Mouse (Mus musculus) E14TG2a.4 (cell line): ENCODE measurements at regions not wholly inside any gene's neighbourhood (a gene's known extent, or its start where the extent isn't known, plus 50 kb on each side); places are given as distances from the start of the nearest gene placed in this dataset.
"Not testable (repeated sequence)": the region's sequence is repeated elsewhere in the genome, so short reads cannot be mapped to it uniquely, and the experiment has no call there.

Source experiments
- H3K27me3 ChIP-seq: 2 replicates; pipeline ENCODE4 v1.6.1; 2014; ENCODE audit warnings: low read length, control low read depth; ENCODE audit not compliant: insufficient read depth
- H3K36me3 ChIP-seq: 2 replicates; pipeline ENCODE4 v1.6.1; 2014; ENCODE audit warnings: low read length, control low read depth; ENCODE audit not compliant: insufficient read depth
- H3K4me1 ChIP-seq: replicated peaks from 2 replicates; pipeline ENCODE4 v1.6.1; 2014; ENCODE audit warnings: low read depth, low read length, control low read depth
- H3K4me3 ChIP-seq: replicated peaks from 2 replicates; pipeline ENCODE4 v1.5.1; 2014; ENCODE audit warnings: mild to moderate bottlenecking, low read length
- H3K9me3 ChIP-seq: 2 replicates; pipeline ENCODE4 v1.6.1; 2014; ENCODE audit warnings: low read length, control low read depth
- CTCF ChIP-seq: conservative IDR thresholded peaks from 2 replicates; pipeline ENCODE4 v1.5.1; 2014; ENCODE audit warnings: low read length
- NANOG ChIP-seq: IDR thresholded peaks from 2 replicates; pipeline ENCODE4 v1.6.1; 2014; ENCODE audit warnings: borderline replicate concordance, low read length, mixed read lengths
- POU5F1 ChIP-seq: IDR thresholded peaks from 2 replicates; pipeline ENCODE4 v1.6.1; 2014; ENCODE audit warnings: low read length, borderline replicate concordance

DNA sequence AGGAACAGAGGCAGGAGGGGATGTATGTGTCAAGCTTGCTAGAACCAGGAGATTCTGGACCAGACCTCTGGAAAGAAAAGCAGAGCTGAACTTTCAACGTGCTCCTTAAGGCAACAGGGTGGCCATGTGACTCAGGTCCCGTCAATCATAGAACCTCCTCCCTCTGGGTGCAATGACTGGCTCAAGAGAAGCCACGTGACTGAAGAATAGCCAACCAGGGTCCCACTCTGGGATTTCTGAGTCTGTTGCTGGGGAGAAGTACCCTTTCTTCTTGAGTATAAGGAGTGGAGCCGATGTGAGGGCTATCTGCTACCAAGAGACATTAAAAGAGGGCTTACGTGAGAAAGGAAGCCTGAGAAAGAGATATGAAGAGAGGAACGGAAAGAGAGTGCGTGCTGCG, 137.5 kb downstream of the Dicer1 start:
- peak overlapping the region; percentile 43 for H3K4me3 ChIP-seq
- peaks cover 5% of the 10 kb centered on the region for H3K9me3 ChIP-seq
- no peaks in the 10 kb centered on the region for H3K36me3 ChIP-seq
- H3K4me1 ChIP-seq = peaks cover 27% of the 10 kb centered on the region
- TF ChIP-seq NANOG (no peak), POU5F1 (no peak), CTCF (no peak)
- peaks cover 27% of the 10 kb centered on the region for H3K27me3 ChIP-seq

- Histone ChIP-seq H3K4me3 (no peak overlapping the region), H3K9me3 (peaks cover 5% of the 10 kb centered on the region), H3K36me3 (no peaks in the 10 kb centered on the region), H3K27me3 (peaks cover 37% of the 10 kb centered on the region), H3K4me1 (peaks cover 17% of the 10 kb centered on the region)
- TF ChIP-seq CTCF (no peak), NANOG (no peak), POU5F1 (no peak)
These were observed 136.6 kb upstream of the Gsc start for GRCm38 (mm10) chr12:104609767-104610166.

DNA sequence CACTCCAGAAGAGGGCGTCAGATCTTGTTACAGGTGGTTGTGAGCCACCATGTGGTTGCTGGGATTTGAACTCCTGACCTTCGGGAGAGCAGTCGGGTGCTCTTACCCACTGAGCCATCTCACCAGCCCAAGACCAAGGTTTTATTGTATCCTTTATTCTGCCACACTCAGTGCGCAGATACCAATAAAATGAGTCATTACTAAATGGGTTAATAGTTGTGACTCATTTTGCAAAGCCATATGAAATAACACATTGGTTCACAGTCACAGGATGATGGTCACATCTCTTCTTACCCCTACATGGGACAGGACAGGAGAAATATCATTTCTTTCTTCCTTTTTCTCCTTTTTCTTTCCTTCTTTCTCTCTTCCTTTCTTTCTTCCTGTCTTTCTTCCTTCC, 135.8 kb upstream of the Gsc start:
- peaks cover 35% of the 10 kb centered on the region for H3K27me3 ChIP-seq
- not testable (repeated sequence) for H3K9me3 ChIP-seq, H3K4me3 ChIP-seq, H3K36me3 ChIP-seq
- peaks cover 15% of the 10 kb centered on the region for H3K4me1 ChIP-seq

- Histone ChIP-seq H3K9me3 (peaks cover 5% of the 10 kb centered on the region), H3K4me3 (no peak overlapping the region), H3K4me1 (peaks cover 12% of the 10 kb centered on the region), H3K27me3 (peaks cover 25% of the 10 kb centered on the region), H3K36me3 (no peaks in the 10 kb centered on the region)
- TF ChIP-seq NANOG (no peak), CTCF (no peak), POU5F1 (no peak)
These were observed 134.3 kb upstream of the Gsc start for GRCm38 (mm10) chr12:104607410-104607809.

DNA sequence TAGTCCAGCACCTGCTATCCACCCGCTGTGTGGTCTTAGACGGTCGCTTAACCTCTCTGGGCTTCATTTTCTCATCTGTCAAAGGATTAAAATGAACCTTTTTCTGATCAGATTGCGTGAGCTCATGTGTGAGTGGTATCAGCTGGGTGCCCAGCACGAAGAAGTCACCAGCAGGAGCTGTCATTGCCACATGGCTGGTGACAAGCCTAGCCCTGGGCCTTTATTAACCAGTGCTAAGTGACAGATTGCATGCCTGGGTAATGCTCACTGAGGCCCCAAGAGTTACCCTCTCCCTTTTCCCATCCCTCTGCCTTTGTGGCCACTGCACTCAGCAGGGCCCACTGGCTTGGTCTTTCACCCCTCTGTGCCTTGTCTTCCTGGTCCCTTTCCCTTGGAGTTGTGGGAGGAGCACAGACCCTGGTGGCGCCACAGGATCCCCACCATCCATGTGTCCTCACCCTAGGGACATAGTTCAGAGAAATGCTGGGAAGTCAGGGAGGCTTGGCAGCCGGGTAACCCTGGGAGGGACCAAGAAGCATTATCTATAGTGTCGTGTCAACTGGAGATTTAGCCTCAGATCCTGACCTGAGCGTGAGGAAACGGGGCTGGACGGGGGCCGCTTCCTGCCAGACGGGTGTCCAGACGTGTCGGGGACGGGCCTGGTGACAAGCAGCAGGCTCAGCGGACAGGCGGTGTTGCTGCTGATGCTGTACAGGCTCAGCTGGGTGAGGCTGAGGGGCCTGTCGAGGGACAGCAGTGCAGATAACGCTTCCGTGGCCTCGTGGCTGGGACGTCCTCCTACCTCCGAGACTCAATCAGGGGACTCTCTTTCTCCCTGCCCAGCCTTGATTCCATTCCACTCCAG, 132.6 kb upstream of the Gsc start:
- TF ChIP-seq CTCF (no peak), NANOG (no peak), POU5F1 (no peak)

DNA sequence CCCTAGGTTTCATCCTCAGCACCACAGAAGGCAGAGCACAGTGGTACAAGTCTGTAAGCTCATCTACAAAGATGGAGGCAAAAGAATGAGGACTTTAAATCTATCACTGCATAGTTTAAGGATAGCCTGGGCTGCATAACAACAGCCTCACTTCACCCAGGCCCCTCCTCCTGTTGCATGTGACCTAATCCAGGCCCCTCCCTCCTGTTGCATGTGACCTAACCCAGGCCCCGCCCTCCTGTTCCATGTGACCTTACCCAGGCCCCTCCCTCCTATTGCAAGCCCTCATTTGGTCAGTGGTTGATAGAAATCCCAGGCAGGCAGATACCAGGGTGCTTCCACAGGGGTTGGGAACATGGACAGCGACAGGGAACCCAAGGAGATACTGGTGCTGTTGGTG, 124.9 kb upstream of the Gsc start:
- no peak for TF ChIP-seq POU5F1
- TF ChIP-seq CTCF = no peak

More for the DNA sequence above, 132.6 kb upstream of the Gsc start:
- peaks cover 12% of the 10 kb centered on the region for H3K4me1 ChIP-seq
- no peak overlapping the region for H3K4me3 ChIP-seq
- no peaks in the 10 kb centered on the region for H3K36me3 ChIP-seq
- H3K9me3 ChIP-seq = no peaks in the 10 kb centered on the region
- peaks cover 21% of the 10 kb centered on the region for H3K27me3 ChIP-seq

DNA sequence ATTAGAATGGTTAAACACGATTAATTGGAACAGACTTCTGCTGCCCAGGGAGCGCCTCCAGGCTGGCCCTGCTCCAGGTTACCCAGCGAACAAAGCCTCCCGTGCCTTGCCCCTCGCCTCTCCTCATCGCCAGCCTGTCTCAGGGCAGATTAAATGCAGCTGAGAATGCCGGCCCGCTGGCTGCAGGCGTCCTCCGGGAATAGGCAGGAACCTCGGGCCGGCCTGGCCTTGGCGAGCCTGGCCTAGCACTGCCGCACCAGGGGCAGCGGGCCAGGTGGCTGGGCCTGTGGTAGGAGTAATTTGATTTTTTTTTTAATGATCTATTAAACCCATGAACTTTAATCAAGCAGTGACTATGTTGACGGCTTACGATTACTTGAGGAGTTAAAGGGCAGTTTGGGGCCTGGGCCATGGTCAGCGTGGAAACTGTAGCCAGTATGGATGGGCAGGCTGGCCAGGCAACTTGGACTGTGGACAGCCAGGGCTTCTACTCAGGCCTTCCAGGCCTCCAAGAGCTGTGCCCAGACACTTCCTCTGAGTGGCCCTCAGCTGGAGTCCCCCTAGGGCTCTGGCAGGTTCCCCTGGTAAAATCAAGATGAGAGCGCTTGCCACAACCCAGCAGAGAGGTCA, 120.5 kb upstream of the Gsc start:
- TF ChIP-seq NANOG (no peak), CTCF (no peak), POU5F1 (no peak)
- Histone ChIP-seq H3K4me1 (peaks cover 28% of the 10 kb centered on the region), H3K9me3 (no peaks in the 10 kb centered on the region), H3K4me3 (peak overlapping the region; percentile 32; the same call in 1 of the 2 replicates), H3K36me3 (no peaks in the 10 kb centered on the region), H3K27me3 (peaks cover 30% of the 10 kb centered on the region)

More for the DNA sequence above, 124.9 kb upstream of the Gsc start:
- peaks cover 19% of the 10 kb centered on the region for H3K27me3 ChIP-seq
- H3K36me3 ChIP-seq = no peaks in the 10 kb centered on the region
- peak overlapping the region; percentile 37; the same call in 1 of the 2 replicates for H3K4me3 ChIP-seq
- H3K4me1 ChIP-seq = peaks cover 20% of the 10 kb centered on the region
- H3K9me3 ChIP-seq = no peaks in the 10 kb centered on the region

GRCm38 (mm10) chr12:104592791-104593525, 119.8 kb upstream of the Gsc start:
- Histone ChIP-seq H3K36me3 (no peaks in the 10 kb centered on the region), H3K27me3 (peaks cover 30% of the 10 kb centered on the region), H3K9me3 (no peaks in the 10 kb centered on the region), H3K4me3 (peak overlapping the region; percentile 32), H3K4me1 (peaks cover 24% of the 10 kb centered on the region)
- TF ChIP-seq CTCF = no peak
- no peak for TF ChIP-seq NANOG
- TF ChIP-seq POU5F1 = no peak
